Mouse (Mus musculus) C2C12 (cell line): ENCODE data around the gene Eef2. TPM values are rescaled to one million over a fixed set of nuclear protein-coding genes. Genes with fewer than 3 reads are reported as not detected.

Source experiments
- H3K27me3 ChIP-seq: one replicate; pipeline ENCODE4 v1.6.1; 2011; ENCODE audit not compliant: control insufficient read depth, insufficient read depth, insufficient read length
- H3K36me3 ChIP-seq: one replicate; pipeline ENCODE4 v1.6.1; 2011; ENCODE audit not compliant: control insufficient read depth, insufficient read depth
- H3K4me3 ChIP-seq: one replicate; pipeline ENCODE4 v1.5.1; 2011; ENCODE audit warnings: mild to moderate bottlenecking, control low read depth; ENCODE audit not compliant: poor library complexity, insufficient read depth, severe bottlenecking
- H3K79me2 ChIP-seq: one replicate; pipeline ENCODE4 v1.6.1; 2011; ENCODE audit not compliant: control insufficient read depth, insufficient read depth
- H3K79me3 ChIP-seq: one replicate; pipeline ENCODE4 v1.6.1; 2011; ENCODE audit warnings: low read depth, control low read depth
- H3ac ChIP-seq: one replicate; pipeline ENCODE3; 2011; ENCODE audit warnings: low read depth; ENCODE audit not compliant: control insufficient read depth, insufficient read length
- CEBPB ChIP-seq: IDR thresholded peaks from one replicate; pipeline ENCODE4 v1.6.1; 2011; ENCODE audit warnings: low read depth, mild to moderate bottlenecking, control low read depth, moderate library complexity
- CTCF ChIP-seq: IDR thresholded peaks from one replicate; pipeline ENCODE4 v1.5.1; 2011; ENCODE audit not compliant: control insufficient read depth, insufficient read depth, insufficient read length
- FOSL1 ChIP-seq: IDR thresholded peaks from one replicate; pipeline ENCODE4 v1.8.0; 2011; ENCODE audit warnings: mild to moderate bottlenecking, low read length; ENCODE audit not compliant: poor library complexity, insufficient read depth, severe bottlenecking
- MAX ChIP-seq: IDR thresholded peaks from one replicate; pipeline ENCODE4 v1.6.1; 2011; ENCODE audit warnings: mild to moderate bottlenecking, control low read depth
- USF1 ChIP-seq: IDR thresholded peaks from one replicate; pipeline ENCODE4 v1.6.1; 2011; ENCODE audit warnings: low read depth, mild to moderate bottlenecking, control low read depth, moderate library complexity
- polyA plus RNA-seq: library from polyadenylated mRNA; unstranded; fragments of >200 nt; fragmentation: generic; extraction: Trizol; gene quantifications from one replicate; pipeline ENCODE4 v1.2.1, GENCODE M21; 2012; ENCODE audit warnings: missing spikeins

Eef2 gene
- polyA plus RNA-seq, 1 experiment = 2,537 TPM

DNA sequence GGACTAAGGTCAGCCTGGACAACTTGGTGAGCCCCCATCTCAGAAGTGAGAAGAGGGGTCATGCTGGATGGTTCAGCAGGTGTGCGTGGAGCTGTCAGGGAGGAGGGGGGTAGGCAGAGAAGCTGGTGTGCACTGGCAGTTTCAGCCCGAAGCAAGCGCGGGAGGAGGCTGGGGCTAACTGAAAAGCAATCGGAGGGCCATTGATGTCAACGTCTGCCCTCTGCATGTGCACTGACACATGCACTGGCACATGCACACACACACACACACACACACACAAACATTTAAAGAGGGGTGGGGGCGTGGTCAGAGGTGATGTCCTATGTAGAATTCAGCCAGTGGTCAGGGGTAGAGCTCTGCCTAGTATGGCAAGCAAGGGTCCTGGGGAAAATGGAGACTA, 55.0 kb downstream of the Eef2 start:
- no peaks in the 10 kb centered on the region for H3K27me3 ChIP-seq

More for the DNA sequence above, 55.0 kb downstream of the Eef2 start:
- Histone ChIP-seq H3K79me2 (no peaks in the 10 kb centered on the region), H3K4me3 (no peak overlapping the region), H3ac (no peak overlapping the region), H3K79me3 (no peaks in the 10 kb centered on the region), H3K36me3 (no peaks in the 10 kb centered on the region)
- TF ChIP-seq CTCF (no peak), FOSL1 (no peak), CEBPB (no peak), MAX (no peak), USF1 (no peak)

Other genes with a start within 250 kb of the Eef2 start
- 37.2 TPM for gene Gadd45b, start 246.6 kb upstream of the Eef2 start, polyA plus RNA-seq
- 0.25 TPM for gene Gng7, start 161.7 kb upstream of the Eef2 start, polyA plus RNA-seq
- 0.28 TPM for gene Diras1, start 151.0 kb upstream of the Eef2 start, polyA plus RNA-seq
- 11.6 TPM for gene Slc39a3, start 139.2 kb upstream of the Eef2 start, polyA plus RNA-seq
- gene Sgta, start 116.5 kb upstream of the Eef2 start, polyA plus RNA-seq = 154 TPM
- gene Thop1, start 106.6 kb upstream of the Eef2 start, polyA plus RNA-seq = 67.3 TPM
- 0.06 TPM for gene Creb3l3, start 77.8 kb upstream of the Eef2 start, polyA plus RNA-seq
- 92.2 TPM for gene Map2k2, start 70.7 kb upstream of the Eef2 start, polyA plus RNA-seq
- gene Zbtb7a, start 41.4 kb upstream of the Eef2 start, polyA plus RNA-seq = 19.9 TPM
- 31.6 TPM for gene Pias4, start 8.7 kb upstream of the Eef2 start, polyA plus RNA-seq
- 72.8 TPM for gene Dapk3, start 6.4 kb downstream of the Eef2 start, polyA plus RNA-seq
- gene 4930442H23Rik, start 7.2 kb downstream of the Eef2 start, polyA plus RNA-seq = 0.07 TPM
- gene Nmrk2, start 25.4 kb downstream of the Eef2 start, polyA plus RNA-seq = 0.18 TPM
- gene Atcay, start 54.2 kb downstream of the Eef2 start, polyA plus RNA-seq = 0.26 TPM
- gene Zfr2, start 56.5 kb downstream of the Eef2 start, polyA plus RNA-seq = 0.19 TPM
- 0.98 TPM for gene Matk, start 76.3 kb downstream of the Eef2 start, polyA plus RNA-seq
- gene Mrpl54, start 90.3 kb downstream of the Eef2 start, polyA plus RNA-seq = 174 TPM
- gene Apba3, start 90.3 kb downstream of the Eef2 start, polyA plus RNA-seq = 103 TPM
- not detected for gene Tjp3, start 115.0 kb downstream of the Eef2 start, polyA plus RNA-seq
- 33.3 TPM for gene Pip5k1c, start 116.3 kb downstream of the Eef2 start, polyA plus RNA-seq
- gene Cactin, start 144.5 kb downstream of the Eef2 start, polyA plus RNA-seq = 48.1 TPM
- gene Tbxa2r, start 152.1 kb downstream of the Eef2 start, polyA plus RNA-seq = 0.02 TPM
- gene Gipc3, start 166.6 kb downstream of the Eef2 start, polyA plus RNA-seq = 0.08 TPM
- gene Hmg20b, start 173.8 kb downstream of the Eef2 start, polyA plus RNA-seq = 89.0 TPM
- gene Mfsd12, start 180.9 kb downstream of the Eef2 start, polyA plus RNA-seq = 8.2 TPM
- gene 4930404N11Rik, start 189.2 kb downstream of the Eef2 start, polyA plus RNA-seq = 0.51 TPM
- 61.6 TPM for gene Fzr1, start 201.9 kb downstream of the Eef2 start, polyA plus RNA-seq
- gene Dohh, start 207.8 kb downstream of the Eef2 start, polyA plus RNA-seq = 148 TPM
- gene Gm48551, start 207.8 kb downstream of the Eef2 start, polyA plus RNA-seq = 1.7 TPM
- gene Gm48552, start 212.4 kb downstream of the Eef2 start, polyA plus RNA-seq = 0.20 TPM
- 0.32 TPM for gene Smim24, start 216.4 kb downstream of the Eef2 start, polyA plus RNA-seq